Mouse (Mus musculus): ENCODE results near the gene Slc35f1. TPM values are rescaled to one million over a fixed set of nuclear protein-coding genes. Genes with fewer than 3 reads are reported as not detected.

The Slc35f1 gene
- total and polyA plus RNA-seq, 2 experiments, result not detected

DNA sequence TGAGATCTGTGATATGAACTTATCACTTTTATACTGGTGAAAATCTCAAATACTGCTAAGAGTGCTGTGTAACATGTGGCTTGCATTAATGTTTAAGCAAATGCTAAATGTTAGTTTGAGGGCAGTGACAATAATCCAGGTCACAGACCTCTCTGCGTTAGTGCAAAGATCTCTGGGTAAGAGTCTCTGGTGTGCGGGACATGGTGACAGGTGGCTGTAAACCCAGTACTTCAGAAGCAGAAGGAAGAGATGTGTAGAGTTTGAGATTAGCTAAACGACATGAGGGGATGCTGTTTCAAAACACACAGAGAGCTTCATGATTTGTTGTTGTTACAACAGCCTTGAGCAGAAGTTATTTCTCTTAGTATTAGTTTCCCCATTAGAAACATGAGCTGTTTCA, 406.1 kb downstream of the Slc35f1 start:
- 78% methylated on average over 3 of the region's 3 CpGs for WGBS

DNA sequence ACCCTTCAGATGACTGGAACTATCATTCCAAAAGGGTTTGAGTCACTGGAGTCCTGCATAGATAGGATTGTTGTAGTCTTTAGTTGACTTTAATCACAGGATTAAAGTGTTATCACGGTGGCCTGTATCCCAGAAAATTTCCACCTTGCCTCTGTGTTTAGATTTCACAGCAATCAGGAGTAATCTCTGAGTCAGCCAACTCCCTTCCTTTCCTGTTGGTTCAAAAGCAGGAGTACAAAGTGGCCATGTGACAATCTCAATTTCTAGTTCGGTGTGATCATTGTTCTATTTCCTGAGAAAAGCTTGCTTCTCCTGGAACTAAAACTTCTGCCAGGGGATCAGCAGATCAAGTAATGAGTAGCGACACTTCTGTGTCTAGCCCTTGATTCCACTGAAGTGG, 410.5 kb downstream of the Slc35f1 start:
- Histone ChIP-seq H3K4me1 (ENCODE audit: control insufficient read depth, insufficient read depth, low read length) (no peaks in the 10 kb centered on the region), H3K27me3 (ENCODE audit: control insufficient read depth, insufficient read depth, low read length) (no peaks in the 10 kb centered on the region), H3K36me3 (ENCODE audit: control insufficient read depth, insufficient read depth, low read length) (no peaks in the 10 kb centered on the region), H3K27ac (replicated peaks; ENCODE audit: insufficient read depth, low read depth, low read length) (no peak overlapping the region), H3K4me3 (ENCODE audit: insufficient read depth, low read depth, low read length) (no peak overlapping the region), H3K9ac (ENCODE audit: low read depth, low read length) (no peak overlapping the region), H3K79me2 (ENCODE audit: control insufficient read depth, insufficient read depth, low read length) (no peaks in the 10 kb centered on the region)
- DNase-seq (ENCODE audit: extremely low read depth, low read depth, low spot score), result no peak
- TF ChIP-seq CTCF (IDR thresholded peaks at IDR 0.05; ENCODE audit: low read depth, low read length) (no peak), POLR2A (IDR thresholded peaks at IDR 0.05; ENCODE audit: extremely low read depth, insufficient read depth, low read length) (no peak)
- 80% methylated on average over 3 of the region's 3 CpGs for WGBS

More for the DNA sequence above, 406.1 kb downstream of the Slc35f1 start:
- H3K27ac ChIP-seq (replicated peaks; ENCODE audit: insufficient read depth, low read depth, low read length), result no peak overlapping the region
- no peak for TF ChIP-seq POLR2A (IDR thresholded peaks at IDR 0.05; ENCODE audit: extremely low read depth, insufficient read depth, low read length)
- no peak for TF ChIP-seq CTCF (IDR thresholded peaks at IDR 0.05; ENCODE audit: low read depth, low read length)
- no peak overlapping the region for H3K4me3 ChIP-seq (ENCODE audit: insufficient read depth, low read depth, low read length)
- no peaks in the 10 kb centered on the region for H3K36me3 ChIP-seq (ENCODE audit: control insufficient read depth, insufficient read depth, low read length)
- H3K79me2 ChIP-seq (ENCODE audit: control insufficient read depth, insufficient read depth, low read length), result no peaks in the 10 kb centered on the region
- H3K4me1 ChIP-seq (ENCODE audit: control insufficient read depth, insufficient read depth, low read length), result no peaks in the 10 kb centered on the region
- H3K27me3 ChIP-seq (ENCODE audit: control insufficient read depth, insufficient read depth, low read length), result no peaks in the 10 kb centered on the region
- DNase-seq (ENCODE audit: extremely low read depth, low read depth, low spot score), result no peak
- no peak overlapping the region for H3K9ac ChIP-seq (ENCODE audit: low read depth, low read length)

DNA sequence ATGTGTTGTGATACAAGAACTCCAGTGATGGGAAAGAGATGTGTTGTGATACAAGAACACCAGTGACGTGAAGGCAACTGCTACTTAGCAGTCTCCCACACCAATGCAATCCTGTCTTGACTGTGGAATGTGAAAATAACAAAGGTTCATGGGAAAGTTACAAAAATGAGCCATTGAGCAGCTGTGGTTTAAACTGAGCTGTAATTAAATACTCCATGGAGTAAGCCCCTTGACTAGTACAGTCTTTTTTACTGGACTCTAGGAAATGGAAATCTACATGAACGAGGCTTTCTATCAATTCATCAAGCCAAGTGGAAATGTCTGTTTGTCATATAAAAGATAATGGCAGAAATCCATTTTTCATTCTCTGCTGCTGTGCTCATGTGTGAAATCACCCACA, 411.1 kb downstream of the Slc35f1 start:
- WGBS, result 76% methylated on average over 2 of the region's 2 CpGs
- TF ChIP-seq POLR2A (IDR thresholded peaks at IDR 0.05; ENCODE audit: extremely low read depth, insufficient read depth, low read length) (no peak), CTCF (IDR thresholded peaks at IDR 0.05; ENCODE audit: low read depth, low read length) (no peak)
- Histone ChIP-seq H3K27me3 (ENCODE audit: control insufficient read depth, insufficient read depth, low read length) (no peaks in the 10 kb centered on the region), H3K79me2 (ENCODE audit: control insufficient read depth, insufficient read depth, low read length) (no peaks in the 10 kb centered on the region), H3K9ac (ENCODE audit: low read depth, low read length) (no peak overlapping the region), H3K4me1 (ENCODE audit: control insufficient read depth, insufficient read depth, low read length) (no peaks in the 10 kb centered on the region), H3K4me3 (ENCODE audit: insufficient read depth, low read depth, low read length) (no peak overlapping the region), H3K36me3 (ENCODE audit: control insufficient read depth, insufficient read depth, low read length) (no peaks in the 10 kb centered on the region), H3K27ac (replicated peaks; ENCODE audit: insufficient read depth, low read depth, low read length) (no peak overlapping the region)
- no peak for DNase-seq (ENCODE audit: extremely low read depth, low read depth, low spot score)

DNA sequence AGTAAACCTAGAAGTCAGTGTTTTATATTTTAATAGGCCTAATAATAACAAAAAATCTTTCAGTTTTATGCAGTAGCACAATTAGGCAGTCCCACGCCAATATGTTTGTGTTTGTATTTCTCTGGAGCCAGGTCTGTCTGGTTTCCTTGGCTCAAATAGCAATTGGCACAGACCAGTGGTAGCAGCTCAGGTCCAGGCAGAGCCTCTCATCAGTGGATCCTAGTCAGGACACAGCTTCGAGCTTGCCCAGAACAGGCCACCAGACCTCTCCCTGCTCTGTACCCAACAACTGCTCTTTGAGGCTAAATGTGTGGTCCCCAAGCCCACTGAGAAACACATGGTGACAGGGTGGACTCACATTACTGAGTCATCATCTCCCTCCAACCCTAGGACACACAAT, 412.1 kb downstream of the Slc35f1 start:
- peak; percentile 11 for DNase-seq (ENCODE audit: extremely low read depth, low read depth, low spot score)
- H3K4me3 ChIP-seq (ENCODE audit: insufficient read depth, low read depth, low read length), result no peak overlapping the region
- H3K79me2 ChIP-seq (ENCODE audit: control insufficient read depth, insufficient read depth, low read length), result no peaks in the 10 kb centered on the region
- no peaks in the 10 kb centered on the region for H3K27me3 ChIP-seq (ENCODE audit: control insufficient read depth, insufficient read depth, low read length)
- no peaks in the 10 kb centered on the region for H3K4me1 ChIP-seq (ENCODE audit: control insufficient read depth, insufficient read depth, low read length)
- TF ChIP-seq POLR2A (IDR thresholded peaks at IDR 0.05; ENCODE audit: extremely low read depth, insufficient read depth, low read length) (no peak), CTCF (IDR thresholded peaks at IDR 0.05; ENCODE audit: low read depth, low read length) (no peak)
- no peak overlapping the region for H3K9ac ChIP-seq (ENCODE audit: low read depth, low read length)
- H3K36me3 ChIP-seq (ENCODE audit: control insufficient read depth, insufficient read depth, low read length), result no peaks in the 10 kb centered on the region
- WGBS, result 51% methylated on average over 2 of the region's 2 CpGs
- no peak overlapping the region for H3K27ac ChIP-seq (replicated peaks; ENCODE audit: insufficient read depth, low read depth, low read length)

- H3K4me1 ChIP-seq (ENCODE audit: control insufficient read depth, insufficient read depth, low read length), result no peaks in the 10 kb centered on the region; the same call in 1 of the 2 replicates
- no peak overlapping the region for H3K27ac ChIP-seq (replicated peaks; ENCODE audit: insufficient read depth, low read depth, low read length)
- no peak overlapping the region for H3K9ac ChIP-seq (ENCODE audit: low read depth, low read length)
- DNase-seq (ENCODE audit: extremely low read depth, low read depth, low spot score), result peak; percentile 72
- no peak overlapping the region for H3K4me3 ChIP-seq (ENCODE audit: insufficient read depth, low read depth, low read length)
- TF ChIP-seq POLR2A (IDR thresholded peaks at IDR 0.05; ENCODE audit: extremely low read depth, insufficient read depth, low read length) (no peak), CTCF (IDR thresholded peaks at IDR 0.05; ENCODE audit: low read depth, low read length) (peak; percentile 63; the same call in 1 of the 2 replicates)
- H3K79me2 ChIP-seq (ENCODE audit: control insufficient read depth, insufficient read depth, low read length), result no peaks in the 10 kb centered on the region
- 23% methylated on average over 3 of the region's 3 CpGs for WGBS
- no peaks in the 10 kb centered on the region for H3K27me3 ChIP-seq (ENCODE audit: control insufficient read depth, insufficient read depth, low read length)
- H3K36me3 ChIP-seq (ENCODE audit: control insufficient read depth, insufficient read depth, low read length), result no peaks in the 10 kb centered on the region
These were observed 424.7 kb downstream of the Slc35f1 start for GRCm38 (mm10) chr10:53115028-53115427.

DNA sequence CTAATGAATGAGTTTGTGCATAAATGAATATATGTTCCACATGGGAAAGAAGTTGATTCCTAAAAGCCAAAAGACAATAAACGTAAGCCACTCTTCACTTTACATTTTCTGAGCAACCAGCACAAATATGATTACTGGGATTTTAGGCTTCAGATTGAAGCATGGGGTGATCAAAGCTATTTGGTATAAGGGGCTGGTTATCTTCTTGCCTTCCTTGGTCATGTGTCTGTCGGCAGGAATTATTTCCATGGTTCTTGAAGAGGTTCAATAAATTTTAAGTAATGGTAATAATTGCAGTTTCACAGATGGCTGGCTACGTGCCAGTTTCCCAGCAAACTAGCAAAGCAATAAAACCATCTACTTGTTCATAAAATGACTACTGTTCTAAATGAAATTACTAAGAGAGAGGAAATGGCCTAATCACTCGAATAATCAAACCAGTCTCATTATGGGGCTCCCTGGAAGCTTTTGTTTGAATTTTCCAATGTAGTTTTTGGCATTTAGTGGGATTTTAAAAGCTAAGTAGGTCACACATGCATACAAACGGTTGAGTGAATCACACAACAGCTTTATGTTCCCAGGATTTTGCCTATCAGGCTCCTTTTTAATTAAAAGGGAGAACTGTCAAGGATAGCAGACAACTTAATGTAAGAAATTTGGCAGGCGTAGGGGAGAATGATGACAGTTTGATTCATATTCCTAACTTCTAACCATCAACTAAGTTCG, 425.5 kb downstream of the Slc35f1 start:
- DNase-seq (ENCODE audit: extremely low read depth, low read depth, low spot score), result no peak
- H3K4me1 ChIP-seq (ENCODE audit: control insufficient read depth, insufficient read depth, low read length), result no peaks in the 10 kb centered on the region; the same call in 1 of the 2 replicates
- H3K79me2 ChIP-seq (ENCODE audit: control insufficient read depth, insufficient read depth, low read length), result no peaks in the 10 kb centered on the region
- no peak overlapping the region for H3K4me3 ChIP-seq (ENCODE audit: insufficient read depth, low read depth, low read length)
- H3K9ac ChIP-seq (ENCODE audit: low read depth, low read length), result no peak overlapping the region
- 75% methylated on average over 7 of the region's 7 CpGs for WGBS
- H3K27ac ChIP-seq (replicated peaks; ENCODE audit: insufficient read depth, low read depth, low read length), result no peak overlapping the region
- no peaks in the 10 kb centered on the region for H3K27me3 ChIP-seq (ENCODE audit: control insufficient read depth, insufficient read depth, low read length)
- H3K36me3 ChIP-seq (ENCODE audit: control insufficient read depth, insufficient read depth, low read length), result no peaks in the 10 kb centered on the region
- TF ChIP-seq CTCF (IDR thresholded peaks at IDR 0.05; ENCODE audit: low read depth, low read length), result no peak
- no peak for TF ChIP-seq POLR2A (IDR thresholded peaks at IDR 0.05; ENCODE audit: extremely low read depth, insufficient read depth, low read length)

Measured in liver, adult 2 months (tissue).